Mouse (Mus musculus) monocyte, adult 5-6 weeks (primary cell): Measurements from ENCODE around the gene Arhgap21. TPM values are rescaled to one million over a fixed set of nuclear protein-coding genes. Genes with fewer than 3 reads are reported as not detected.

ENCODE experiments used
- ATAC-seq: fragments of 153-309, 156-312 bp; replicated peaks from 2 replicates; pipeline ENCODE4 v1.8.0; 2017; ENCODE audit warnings: mild to moderate bottlenecking; ENCODE audit not compliant: low TSS enrichment, insufficient number of reproducible peaks, severe bottlenecking, poor library complexity, low FRiP score
- total RNA-seq: library from RNA; stranded (forward); fragments of 200-1000, 200-491, 200-594 nt; gene quantifications from 3 replicates; pipeline ENCODE4 v1.2.3, GENCODE M21; 2017

Gene Arhgap21
- total RNA-seq, 1 experiment from 2014 or later = 16.4 TPM

DNA sequence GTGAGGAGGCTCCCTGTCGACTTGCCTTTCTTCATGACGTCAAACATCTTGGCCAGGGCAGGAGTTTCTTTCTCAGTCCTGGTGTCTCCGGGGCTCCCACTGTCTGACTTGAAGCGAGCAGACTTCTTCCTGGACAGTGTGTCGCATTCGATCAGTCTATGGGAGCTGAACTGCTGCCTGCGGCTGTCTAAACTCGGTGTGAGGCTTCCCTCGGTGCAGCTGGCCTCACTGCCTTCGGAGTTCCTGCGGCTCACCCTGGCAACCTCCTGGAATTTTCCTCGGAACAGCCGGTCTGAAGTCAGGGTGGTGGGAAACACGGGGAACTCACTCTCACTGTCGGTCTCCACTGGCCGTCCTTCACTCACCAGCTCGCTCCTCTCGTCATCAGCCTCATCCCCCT, 119.3 kb downstream of the Arhgap21 start:
- ATAC-seq = no peak

GRCm38 (mm10) chr2:20831608-20832406, 136.9 kb downstream of the Arhgap21 start:
- no peak for ATAC-seq

GRCm38 (mm10) chr2:20830882-20831281, 137.8 kb downstream of the Arhgap21 start:
- no peak for ATAC-seq

- no peak for ATAC-seq
These were observed 142.4 kb downstream of the Arhgap21 start for GRCm38 (mm10) chr2:20826258-20826657.

DNA sequence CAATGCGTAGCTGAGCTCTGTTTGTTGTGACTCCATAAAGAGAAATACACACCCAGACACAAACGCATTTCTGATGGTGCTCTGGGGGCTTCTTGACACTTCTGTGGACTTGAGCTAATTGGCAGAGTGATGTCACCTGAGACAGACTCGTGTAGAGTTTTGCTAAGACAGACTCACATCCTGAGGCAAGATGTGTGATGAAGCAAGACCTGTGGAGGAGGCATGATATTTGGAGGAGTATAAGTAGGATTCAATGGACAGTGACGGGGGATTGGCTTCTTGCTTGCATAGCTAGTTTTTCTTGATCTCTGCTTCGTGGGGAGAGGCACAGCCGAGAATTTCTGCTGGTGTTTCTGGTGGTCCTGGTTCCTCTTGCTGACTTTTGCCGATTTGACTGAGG, 150.5 kb downstream of the Arhgap21 start:
- no peak for ATAC-seq

DNA sequence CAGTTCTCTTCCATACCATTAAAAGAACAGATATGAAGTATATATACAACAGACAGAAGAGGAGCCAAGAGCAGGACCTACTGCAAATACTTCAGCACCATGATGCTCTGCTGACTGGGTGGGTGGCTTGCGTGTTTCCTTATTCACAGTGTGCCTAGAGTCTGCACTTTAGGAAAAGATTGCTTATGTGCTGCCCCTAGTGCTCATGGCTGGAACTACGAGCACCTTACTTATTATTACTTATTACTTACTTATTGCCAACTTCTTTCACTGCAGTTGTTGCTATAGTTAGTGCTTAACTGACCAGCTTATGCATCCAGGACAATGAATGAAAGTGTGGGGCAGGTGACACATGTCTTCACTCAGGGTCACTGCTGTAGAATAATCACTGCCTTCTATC, 154.7 kb downstream of the Arhgap21 start:
- no peak for ATAC-seq

GRCm38 (mm10) chr2:20811506-20811905, 157.2 kb downstream of the Arhgap21 start:
- no peak for ATAC-seq

GRCm38 (mm10) chr2:20801236-20801890, 167.3 kb downstream of the Arhgap21 start:
- no peak for ATAC-seq

Other genes starting within 250 kb of the Arhgap21 start
- 1.8 to 5.6 TPM (median 3.9 TPM) in 3 replicates for gene Enkur, start 236.5 kb upstream of the Arhgap21 start, total RNA-seq
- gene Thnsl1, start 236.8 kb upstream of the Arhgap21 start, total RNA-seq = 2.4 to 3.8 TPM (median 2.7 TPM) in 3 replicates